Mouse (Mus musculus): ENCODE data around the gene Cyp2c50. TPM values are rescaled to one million over a fixed set of nuclear protein-coding genes. Genes with fewer than 3 reads are reported as not detected.

Cyp2c50 gene
- polyA plus RNA-seq (2015; fragmentation: Illumina TruSeq; extraction: RNeasy Lipid Tissue Mini Kit (QIAGEN cat#74804); ENCODE audit: insufficient read depth, low replicate concordance) = not detected

GRCm38 (mm10) chr19:40089421-40089820 lies at the start of gene Cyp2c50:
Gene Cyp2c50 (plus strand): TSS chr19:40089688.

GRCm38 (mm10) chr19:40073701-40074100 lies 15.8 kb upstream of the Cyp2c50 start, which contains the start of gene Cyp2c54:
Gene Cyp2c54 (minus strand): TSS chr19:40073827.

Other genes with a start within 250 kb of the Cyp2c50 start
- not detected for gene Cyp2c69, start 202.9 kb upstream of the Cyp2c50 start, polyA plus RNA-seq (2015; fragmentation: Illumina TruSeq; extraction: RNeasy Lipid Tissue Mini Kit (QIAGEN cat#74804); ENCODE audit: insufficient read depth, low replicate concordance)
- not detected for gene Cyp2c37, start 97.3 kb upstream of the Cyp2c50 start, polyA plus RNA-seq (2015; fragmentation: Illumina TruSeq; extraction: RNeasy Lipid Tissue Mini Kit (QIAGEN cat#74804); ENCODE audit: insufficient read depth, low replicate concordance)
- not detected for gene Cyp2c54, start 15.9 kb upstream of the Cyp2c50 start, polyA plus RNA-seq (2015; fragmentation: Illumina TruSeq; extraction: RNeasy Lipid Tissue Mini Kit (QIAGEN cat#74804); ENCODE audit: insufficient read depth, low replicate concordance)
- gene Cyp2c70, start 97.6 kb downstream of the Cyp2c50 start, polyA plus RNA-seq (2015; fragmentation: Illumina TruSeq; extraction: RNeasy Lipid Tissue Mini Kit (QIAGEN cat#74804); ENCODE audit: insufficient read depth, low replicate concordance) = not detected
- 82.6 TPM for gene Pdlim1, start 182.2 kb downstream of the Cyp2c50 start, polyA plus RNA-seq (2015; fragmentation: Illumina TruSeq; extraction: RNeasy Lipid Tissue Mini Kit (QIAGEN cat#74804); ENCODE audit: insufficient read depth, low replicate concordance)

All from spleen, adult 10 weeks (tissue).